Mouse (Mus musculus): ENCODE results near the gene Sbf2. TPM values are rescaled to one million over a fixed set of nuclear protein-coding genes. Genes with fewer than 3 reads are reported as not detected.
"Not testable (repeated sequence)": the region's sequence is repeated elsewhere in the genome, so short reads cannot be mapped to it uniquely, and the experiment has no call there.

Sbf2 gene
- polyA plus RNA-seq, 1 experiment from 2014 or later: 13.8 TPM

DNA sequence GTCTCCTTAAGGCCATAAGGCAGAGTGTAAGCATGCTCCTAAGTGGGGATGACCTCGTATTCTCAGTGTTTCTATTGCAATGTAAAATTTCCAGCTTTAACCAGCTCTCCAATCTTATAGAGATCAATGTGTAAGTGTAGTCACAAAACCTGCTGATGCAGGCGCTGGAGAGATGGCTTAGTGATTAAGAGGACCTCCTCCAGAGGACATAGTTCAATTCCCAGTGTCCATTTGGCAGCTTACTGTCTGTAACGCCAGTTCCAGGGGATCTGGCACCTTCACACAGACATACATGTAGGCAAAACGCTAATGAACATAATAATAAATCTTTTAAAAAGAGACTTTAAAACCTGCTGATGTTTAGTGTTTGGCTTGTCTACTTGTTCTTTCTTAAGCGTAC is 200.4 kb downstream of the Sbf2 start:
- H3K9me3 ChIP-seq (ENCODE audit: control insufficient read depth, low read length): no peaks in the 10 kb centered on the region
- H3K36me3 ChIP-seq (ENCODE audit: control insufficient read depth, insufficient read depth, low read length): no peaks in the 10 kb centered on the region
- WGBS: 82% methylated on average over 5 of the region's 5 CpGs
- H3K4me1 ChIP-seq (replicated peaks; ENCODE audit: control insufficient read depth, insufficient read depth, low read length): no peaks in the 10 kb centered on the region
- DNase-seq (ENCODE audit: low spot score) (no peak), ATAC-seq (replicated peaks; ENCODE audit: low FRiP score) (no peak)
- no peak overlapping the region for H3K4me2 ChIP-seq
- H3K9ac ChIP-seq (ENCODE audit: low read depth, low read length): no peak overlapping the region
- no peak overlapping the region for H3K27ac ChIP-seq (ENCODE audit: low read depth, low read length)
- H3K27me3 ChIP-seq (replicated peaks; ENCODE audit: control insufficient read depth, insufficient read depth, low read length): no peaks in the 10 kb centered on the region
- no peak overlapping the region for H3K4me3 ChIP-seq (ENCODE audit: low read depth, low read length)

DNA sequence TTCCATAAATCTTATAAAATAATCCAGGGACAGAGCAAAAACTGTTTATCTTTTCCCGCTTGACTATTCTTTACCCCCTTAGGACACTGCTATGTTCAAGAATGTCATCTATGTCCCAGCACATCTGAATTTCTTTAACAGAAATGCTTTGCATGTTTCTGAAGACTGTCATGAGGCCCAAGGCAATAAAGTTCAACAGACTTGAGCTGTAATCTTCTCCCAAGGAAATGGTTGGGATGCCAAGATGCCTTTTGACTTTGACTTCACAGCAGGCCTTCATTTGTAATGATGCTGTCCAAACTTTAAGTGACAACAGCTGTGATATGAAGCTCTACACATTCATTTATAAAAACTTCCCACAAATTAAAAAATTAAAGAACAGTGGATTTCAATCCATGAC is 212.6 kb downstream of the Sbf2 start:
- Histone ChIP-seq H3K9me3 (ENCODE audit: control insufficient read depth, low read length) (no peaks in the 10 kb centered on the region), H3K4me2 (no peak overlapping the region), H3K9ac (ENCODE audit: low read depth, low read length) (no peak overlapping the region), H3K27me3 (replicated peaks; ENCODE audit: control insufficient read depth, insufficient read depth, low read length) (no peaks in the 10 kb centered on the region), H3K4me3 (ENCODE audit: low read depth, low read length) (no peak overlapping the region), H3K27ac (ENCODE audit: low read depth, low read length) (no peak overlapping the region), H3K4me1 (replicated peaks; ENCODE audit: control insufficient read depth, insufficient read depth, low read length) (no peaks in the 10 kb centered on the region), H3K36me3 (ENCODE audit: control insufficient read depth, insufficient read depth, low read length) (no peaks in the 10 kb centered on the region)
- WGBS: 79% methylated on average over 1 of the region's 1 CpGs
- ATAC-seq (replicated peaks; ENCODE audit: low FRiP score): no peak
- DNase-seq (ENCODE audit: low spot score): no peak

DNA sequence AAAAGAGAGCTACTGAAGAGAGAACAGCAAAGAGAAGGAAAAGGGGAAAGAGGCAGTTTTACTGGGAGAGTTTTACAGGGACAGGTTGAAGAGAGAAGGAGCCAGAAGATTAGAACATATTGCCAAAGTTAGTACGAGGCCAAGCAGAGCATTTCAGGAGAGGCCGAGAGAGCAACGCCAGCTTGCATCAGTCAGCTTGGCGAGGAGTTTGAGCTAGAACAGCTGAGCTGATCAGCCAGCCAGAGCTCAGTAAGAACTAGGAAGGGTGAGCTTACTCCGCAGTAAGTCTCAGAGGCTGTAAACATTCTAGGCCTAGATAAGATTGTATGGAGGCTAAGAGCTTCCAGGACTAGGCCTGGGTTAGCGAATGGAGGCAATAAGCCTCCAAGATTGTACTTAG is 222.1 kb downstream of the Sbf2 start:
- ATAC-seq (replicated peaks; ENCODE audit: low FRiP score): no peak
- Histone ChIP-seq H3K36me3 (ENCODE audit: control insufficient read depth, insufficient read depth, low read length) (no peaks in the 10 kb centered on the region), H3K4me2 (no peak overlapping the region), H3K9me3 (ENCODE audit: control insufficient read depth, low read length) (no peaks in the 10 kb centered on the region), H3K4me3 (ENCODE audit: low read depth, low read length) (no peak overlapping the region), H3K27ac (ENCODE audit: low read depth, low read length) (no peak overlapping the region), H3K9ac (ENCODE audit: low read depth, low read length) (no peak overlapping the region), H3K27me3 (replicated peaks; ENCODE audit: control insufficient read depth, insufficient read depth, low read length) (no peaks in the 10 kb centered on the region), H3K4me1 (replicated peaks; ENCODE audit: control insufficient read depth, insufficient read depth, low read length) (no peaks in the 10 kb centered on the region)
- 72% methylated on average over 6 of the region's 6 CpGs for WGBS
- no peak for DNase-seq (ENCODE audit: low spot score)

DNA sequence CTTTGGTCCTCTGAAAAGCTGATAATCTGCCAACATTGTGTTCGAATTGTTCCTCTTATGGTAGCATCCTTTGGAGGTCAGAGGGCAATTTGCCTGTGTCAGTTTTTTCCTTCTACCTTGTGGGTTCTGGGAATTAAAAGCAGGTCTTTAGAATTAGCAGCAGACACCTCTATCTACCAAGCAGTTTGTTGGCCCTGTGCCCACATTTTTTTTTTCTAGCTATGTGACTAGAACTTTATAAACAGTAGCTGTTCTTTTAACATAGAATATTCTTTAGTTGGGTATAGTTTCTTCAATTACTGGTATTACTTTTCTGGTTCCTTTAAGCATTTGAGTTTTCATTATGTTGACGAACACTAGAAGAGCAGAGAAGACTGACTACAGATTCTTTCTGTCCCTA is 223.1 kb downstream of the Sbf2 start:
- no peak overlapping the region for H3K4me3 ChIP-seq (ENCODE audit: low read depth, low read length)
- DNase-seq (ENCODE audit: low spot score): no peak
- H3K9ac ChIP-seq (ENCODE audit: low read depth, low read length): no peak overlapping the region
- WGBS: 71% methylated on average over 2 of the region's 2 CpGs
- no peaks in the 10 kb centered on the region for H3K27me3 ChIP-seq (replicated peaks; ENCODE audit: control insufficient read depth, insufficient read depth, low read length)
- no peaks in the 10 kb centered on the region for H3K4me1 ChIP-seq (replicated peaks; ENCODE audit: control insufficient read depth, insufficient read depth, low read length)
- H3K27ac ChIP-seq (ENCODE audit: low read depth, low read length): no peak overlapping the region
- ATAC-seq (replicated peaks; ENCODE audit: low FRiP score): no peak
- H3K4me2 ChIP-seq: no peak overlapping the region
- no peaks in the 10 kb centered on the region for H3K36me3 ChIP-seq (ENCODE audit: control insufficient read depth, insufficient read depth, low read length)
- no peaks in the 10 kb centered on the region for H3K9me3 ChIP-seq (ENCODE audit: control insufficient read depth, low read length)

DNA sequence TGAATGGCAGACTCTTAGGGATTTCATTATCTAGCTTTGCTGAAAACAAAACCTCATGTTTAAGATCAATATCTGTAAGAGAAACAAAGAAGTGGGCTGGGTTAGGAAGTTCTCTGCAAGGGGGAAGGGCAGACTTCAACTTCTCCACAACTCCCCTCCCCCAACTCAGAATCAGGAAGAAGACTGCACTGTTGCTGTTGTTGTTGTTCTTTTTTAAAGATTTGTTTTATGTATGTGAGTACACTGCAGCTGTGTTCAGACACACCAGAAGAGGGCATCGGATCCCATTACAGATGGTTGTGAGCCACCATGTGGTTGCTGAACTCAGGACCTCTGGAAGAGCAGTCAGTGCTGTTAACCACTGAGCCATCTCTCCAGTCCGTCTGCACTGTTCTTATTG is 225.8 kb downstream of the Sbf2 start:
- ATAC-seq (replicated peaks; ENCODE audit: low FRiP score); H3K4me1 ChIP-seq (replicated peaks; ENCODE audit: control insufficient read depth, insufficient read depth, low read length); H3K9me3 ChIP-seq (ENCODE audit: control insufficient read depth, low read length); H3K36me3 ChIP-seq (ENCODE audit: control insufficient read depth, insufficient read depth, low read length); DNase-seq (ENCODE audit: low spot score); H3K27me3 ChIP-seq (replicated peaks; ENCODE audit: control insufficient read depth, insufficient read depth, low read length); H3K27ac ChIP-seq (ENCODE audit: low read depth, low read length); H3K9ac ChIP-seq (ENCODE audit: low read depth, low read length); H3K4me2 ChIP-seq; H3K4me3 ChIP-seq (ENCODE audit: low read depth, low read length): not testable (repeated sequence)
- WGBS: 47% methylated on average over 2 of the region's 2 CpGs

GRCm38 (mm10) chr7:110387565-110387964 is 227.2 kb downstream of the Sbf2 start:
- DNase-seq (ENCODE audit: low spot score) (no peak), ATAC-seq (replicated peaks; ENCODE audit: low FRiP score) (no peak)
- H3K36me3 ChIP-seq (ENCODE audit: control insufficient read depth, insufficient read depth, low read length): no peaks in the 10 kb centered on the region
- no peaks in the 10 kb centered on the region for H3K9me3 ChIP-seq (ENCODE audit: control insufficient read depth, low read length)
- H3K9ac ChIP-seq (ENCODE audit: low read depth, low read length): no peak overlapping the region
- 52% methylated on average over 2 of the region's 2 CpGs for WGBS
- no peaks in the 10 kb centered on the region for H3K27me3 ChIP-seq (replicated peaks; ENCODE audit: control insufficient read depth, insufficient read depth, low read length)
- no peak overlapping the region for H3K27ac ChIP-seq (ENCODE audit: low read depth, low read length)
- no peak overlapping the region for H3K4me2 ChIP-seq
- H3K4me3 ChIP-seq (ENCODE audit: low read depth, low read length): no peak overlapping the region
- no peaks in the 10 kb centered on the region for H3K4me1 ChIP-seq (replicated peaks; ENCODE audit: control insufficient read depth, insufficient read depth, low read length)

DNA sequence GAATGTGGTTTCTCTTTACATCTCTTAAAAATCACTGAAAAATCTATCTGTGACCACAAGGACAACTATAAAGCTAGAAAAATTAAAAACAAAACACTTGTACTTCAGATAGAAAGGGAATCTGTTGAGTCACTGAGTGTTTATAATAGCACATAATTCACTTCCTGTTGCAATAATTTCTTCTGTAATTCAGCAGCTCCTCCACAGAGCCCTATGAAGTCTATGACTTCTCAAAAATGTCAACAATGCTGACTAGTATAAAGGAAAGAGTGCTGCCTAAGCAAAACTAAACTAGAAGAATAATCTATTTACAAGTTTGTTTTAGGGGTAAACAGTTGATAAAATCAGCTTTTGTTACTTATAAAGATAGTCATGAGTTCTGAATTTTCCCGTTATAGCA is 229.2 kb downstream of the Sbf2 start:
- Histone ChIP-seq H3K9ac (ENCODE audit: low read depth, low read length) (no peak overlapping the region), H3K27me3 (replicated peaks; ENCODE audit: control insufficient read depth, insufficient read depth, low read length) (no peaks in the 10 kb centered on the region), H3K27ac (ENCODE audit: low read depth, low read length) (no peak overlapping the region), H3K4me2 (no peak overlapping the region), H3K4me3 (ENCODE audit: low read depth, low read length) (no peak overlapping the region), H3K36me3 (ENCODE audit: control insufficient read depth, insufficient read depth, low read length) (no peaks in the 10 kb centered on the region), H3K9me3 (ENCODE audit: control insufficient read depth, low read length) (no peaks in the 10 kb centered on the region), H3K4me1 (replicated peaks; ENCODE audit: control insufficient read depth, insufficient read depth, low read length) (no peaks in the 10 kb centered on the region)
- 89% methylated on average over 1 of the region's 1 CpGs for WGBS
- ATAC-seq (replicated peaks; ENCODE audit: low FRiP score) (no peak), DNase-seq (ENCODE audit: low spot score) (no peak)

- no peak overlapping the region for H3K4me3 ChIP-seq (ENCODE audit: low read depth, low read length)
- H3K27me3 ChIP-seq (replicated peaks; ENCODE audit: control insufficient read depth, insufficient read depth, low read length): no peaks in the 10 kb centered on the region
- no peak overlapping the region for H3K27ac ChIP-seq (ENCODE audit: low read depth, low read length)
- no peaks in the 10 kb centered on the region for H3K4me1 ChIP-seq (replicated peaks; ENCODE audit: control insufficient read depth, insufficient read depth, low read length)
- H3K9ac ChIP-seq (ENCODE audit: low read depth, low read length): no peak overlapping the region
- H3K4me2 ChIP-seq: no peak overlapping the region
- ATAC-seq (replicated peaks; ENCODE audit: low FRiP score) (no peak), DNase-seq (ENCODE audit: low spot score) (no peak)
- H3K9me3 ChIP-seq (ENCODE audit: control insufficient read depth, low read length): no peaks in the 10 kb centered on the region
- H3K36me3 ChIP-seq (ENCODE audit: control insufficient read depth, insufficient read depth, low read length): no peaks in the 10 kb centered on the region
Measured at GRCm38 (mm10) chr7:110384343-110384742, 230.4 kb downstream of the Sbf2 start.

DNA sequence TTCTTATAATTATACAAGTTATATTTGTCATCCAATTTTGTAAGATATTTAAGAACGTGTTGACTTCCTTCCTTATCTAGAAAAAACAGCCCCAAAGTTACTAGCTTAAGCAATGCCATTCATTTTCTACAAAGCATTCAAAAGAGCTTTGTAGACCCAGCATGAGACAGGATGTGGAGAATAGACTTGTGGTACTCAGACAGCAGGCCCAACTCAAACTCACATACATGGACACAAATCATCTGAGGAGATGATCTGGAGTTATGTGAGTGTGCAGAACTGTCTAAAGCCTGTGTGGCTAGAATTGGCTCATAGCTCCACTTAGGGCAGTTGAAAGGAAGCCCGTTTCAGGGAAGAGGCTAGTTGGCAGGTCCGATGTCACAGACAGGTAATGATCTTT is 233.1 kb downstream of the Sbf2 start:
- Histone ChIP-seq H3K27me3 (replicated peaks; ENCODE audit: control insufficient read depth, insufficient read depth, low read length) (no peaks in the 10 kb centered on the region), H3K4me2 (no peak overlapping the region), H3K27ac (ENCODE audit: low read depth, low read length) (no peak overlapping the region), H3K9ac (ENCODE audit: low read depth, low read length) (no peak overlapping the region), H3K36me3 (ENCODE audit: control insufficient read depth, insufficient read depth, low read length) (no peaks in the 10 kb centered on the region), H3K9me3 (ENCODE audit: control insufficient read depth, low read length) (no peaks in the 10 kb centered on the region), H3K4me3 (ENCODE audit: low read depth, low read length) (no peak overlapping the region), H3K4me1 (replicated peaks; ENCODE audit: control insufficient read depth, insufficient read depth, low read length) (no peaks in the 10 kb centered on the region)
- DNase-seq (ENCODE audit: low spot score) (no peak), ATAC-seq (replicated peaks; ENCODE audit: low FRiP score) (no peak)
- WGBS: 69% methylated on average over 3 of the region's 3 CpGs

Data from liver, embryonic 11.5 days (tissue).